Mouse (Mus musculus) heart, postnatal 0 days (tissue): ENCODE data around the gene Egf.

Source experiments
- CTCF ChIP-seq: IDR thresholded peaks from 2 replicates; pipeline ENCODE4 v1.5.1; 2016; ENCODE audit warnings: antibody characterized with exemption, control low read depth, low read depth
- EP300 ChIP-seq: IDR thresholded peaks from 2 replicates; pipeline ENCODE4 v1.6.1; 2016; ENCODE audit warnings: antibody characterized with exemption, low read depth

- no peak for TF ChIP-seq EP300
- no peak for TF ChIP-seq CTCF
These were observed 57.4 kb downstream of the Egf start for GRCm38 (mm10) chr3:129697691-129698090.
